Mouse (Mus musculus): ENCODE results near the gene Gm21903. TPM values are rescaled to one million over a fixed set of nuclear protein-coding genes. Genes with fewer than 3 reads are reported as not detected.
A peak's percentile ranks its signal among the peaks of the same experiment; 100 is the strongest.

The Gm21903 gene
- total and polyA plus RNA-seq, 2 experiments from 2014 or later: not detected

GRCm38 (mm10) chr17:39010675-39011638 is 32.2 kb downstream of the Gm21903 start:
- 32% methylated on average over 29 of the region's 30 CpGs for WGBS
- no peak for TF ChIP-seq EP300 (IDR thresholded peaks at IDR 0.05; ENCODE audit: low read depth)
- no peak for TF ChIP-seq CTCF (IDR thresholded peaks at IDR 0.05; ENCODE audit: low read depth)
- Histone ChIP-seq H3K4me3 (ENCODE audit: low read depth, low read length) (no peak overlapping the region), H3K9me3 (replicated peaks; ENCODE audit: control insufficient read depth, low read length) (no peaks in the 10 kb centered on the region), H3K4me1 (ENCODE audit: control insufficient read depth, insufficient read depth) (no peaks in the 10 kb centered on the region), H3K4me2 (ENCODE audit: low read depth, low read length) (peak overlapping the region; percentile 46), H3K27ac (ENCODE audit: low read depth) (no peak overlapping the region), H3K9ac (replicated peaks; ENCODE audit: low read depth, low read length) (no peak overlapping the region), H3K27me3 (ENCODE audit: control insufficient read depth, insufficient read depth, low read length) (no peaks in the 10 kb centered on the region), H3K36me3 (replicated peaks; ENCODE audit: control insufficient read depth, insufficient read depth, low read length) (no peaks in the 10 kb centered on the region)
- ATAC-seq (ENCODE audit: insufficient read depth, low read depth) (no peak), DNase-seq (ENCODE audit: low spot score) (no peak)

- DNase-seq (ENCODE audit: low spot score) (no peak), ATAC-seq (ENCODE audit: insufficient read depth, low read depth) (no peak)
- Histone ChIP-seq H3K4me3 (ENCODE audit: low read depth, low read length) (no peak overlapping the region), H3K9ac (replicated peaks; ENCODE audit: low read depth, low read length) (no peak overlapping the region), H3K27me3 (ENCODE audit: control insufficient read depth, insufficient read depth, low read length) (no peaks in the 10 kb centered on the region), H3K36me3 (replicated peaks; ENCODE audit: control insufficient read depth, insufficient read depth, low read length) (no peaks in the 10 kb centered on the region), H3K9me3 (replicated peaks; ENCODE audit: control insufficient read depth, low read length) (0 out of 2 replicates have a peak, but pooled peaks cover 3% of the 10 kb centered on the region), H3K4me1 (ENCODE audit: control insufficient read depth, insufficient read depth) (no peaks in the 10 kb centered on the region), H3K27ac (ENCODE audit: low read depth) (no peak overlapping the region), H3K4me2 (ENCODE audit: low read depth, low read length) (no peak overlapping the region)
- TF ChIP-seq CTCF (IDR thresholded peaks at IDR 0.05; ENCODE audit: low read depth): no peak
- no peak for TF ChIP-seq EP300 (IDR thresholded peaks at IDR 0.05; ENCODE audit: low read depth)
- 71% methylated on average over 1 of the region's 1 CpGs for WGBS
Observed at GRCm38 (mm10) chr17:39009846-39010245, 33.3 kb downstream of the Gm21903 start.

Other genes starting within 250 kb of the Gm21903 start
- not detected in 2 replicates for gene Esp24, start 6.6 kb downstream of the Gm21903 start, total RNA-seq (2014; rRNA removed; ENCODE audit: low replicate concordance)
- gene Esp24, start 6.6 kb downstream of the Gm21903 start, polyA plus RNA-seq (2015; fragmentation: Nextera tagmentation; extraction: Ambion mirVana): not detected in 2 replicates
- not detected in 2 replicates for gene Esp23, start 33.7 kb upstream of the Gm21903 start, total RNA-seq (2014; rRNA removed; ENCODE audit: low replicate concordance)
- gene Esp23, start 33.7 kb upstream of the Gm21903 start, polyA plus RNA-seq (2015; fragmentation: Nextera tagmentation; extraction: Ambion mirVana): not detected in 2 replicates
- gene Esp22, start 52.0 kb upstream of the Gm21903 start, total RNA-seq (2014; rRNA removed; ENCODE audit: low replicate concordance): not detected in 2 replicates
- gene Esp22, start 52.0 kb upstream of the Gm21903 start, polyA plus RNA-seq (2015; fragmentation: Nextera tagmentation; extraction: Ambion mirVana): not detected in 2 replicates

All from heart, postnatal 0 days (tissue).